Mouse (Mus musculus): ENCODE data around the gene Nfkbie.
A peak's percentile ranks its signal among the peaks of the same experiment; 100 is the strongest.

The Nfkbie gene

DNA sequence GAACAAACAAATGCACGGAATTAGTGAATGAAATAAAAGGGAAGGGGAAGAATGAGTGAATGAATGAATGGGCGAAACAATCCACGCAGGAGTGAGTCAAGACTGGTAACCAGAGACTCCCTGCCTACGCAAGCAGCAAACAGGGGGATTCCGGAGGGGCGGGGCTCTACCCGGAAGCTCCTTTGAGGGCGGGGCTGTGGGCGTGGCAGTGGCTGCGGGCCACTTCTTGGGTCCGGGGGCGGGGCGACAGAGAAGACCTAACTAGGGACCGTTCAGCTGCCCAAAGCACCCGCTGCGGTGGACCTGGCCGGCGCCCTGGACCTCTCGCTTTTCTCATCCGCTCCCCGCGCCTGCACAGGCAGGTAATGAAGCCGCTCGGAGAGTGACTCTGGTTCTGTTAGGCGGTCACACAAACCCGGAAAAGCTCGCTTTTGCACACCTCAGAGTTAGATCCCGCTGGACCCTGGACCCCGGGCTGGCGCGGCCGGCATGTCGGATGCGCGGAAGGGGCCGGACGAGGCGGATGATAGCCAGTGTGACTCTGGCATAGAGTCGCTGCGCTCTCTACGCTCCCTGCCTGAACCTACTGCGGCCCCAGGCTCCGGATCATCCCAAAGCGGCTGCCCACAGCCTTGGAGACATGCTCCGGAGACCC, at the start of gene Nfkbie:
TSS of gene Nfkbie (plus strand) at position 252 of the 655 bp plus-strand sequence.
- peak; percentile 97 to 98 for DNase-seq

DNA sequence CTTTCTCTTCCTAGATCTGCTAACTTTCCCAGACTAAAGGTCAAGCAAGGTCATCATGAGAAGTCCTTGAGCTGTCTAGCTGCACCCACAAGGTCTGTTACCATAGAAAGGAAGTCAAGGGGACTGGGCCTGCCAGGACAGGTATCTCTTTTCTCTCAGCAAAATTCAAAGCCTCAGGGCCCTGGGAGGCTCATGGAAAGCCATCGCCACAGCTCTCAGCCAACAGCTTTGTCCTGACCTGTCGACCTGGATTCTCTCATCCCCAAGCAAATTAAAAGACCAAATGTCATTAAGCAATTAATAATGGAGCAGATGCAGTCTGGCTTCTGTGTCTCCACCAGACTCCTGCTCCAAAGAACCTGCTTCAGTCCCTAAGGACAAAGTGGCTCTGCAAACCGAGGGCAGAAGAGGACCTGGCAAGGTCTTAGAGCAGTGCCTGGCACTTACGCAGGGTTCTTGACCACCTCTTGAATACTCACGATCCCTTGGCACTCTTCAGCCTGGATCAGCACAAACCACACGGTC, 49.5 kb upstream of the Nfkbie start:
- peak; percentile 26 to 36 for DNase-seq

DNA sequence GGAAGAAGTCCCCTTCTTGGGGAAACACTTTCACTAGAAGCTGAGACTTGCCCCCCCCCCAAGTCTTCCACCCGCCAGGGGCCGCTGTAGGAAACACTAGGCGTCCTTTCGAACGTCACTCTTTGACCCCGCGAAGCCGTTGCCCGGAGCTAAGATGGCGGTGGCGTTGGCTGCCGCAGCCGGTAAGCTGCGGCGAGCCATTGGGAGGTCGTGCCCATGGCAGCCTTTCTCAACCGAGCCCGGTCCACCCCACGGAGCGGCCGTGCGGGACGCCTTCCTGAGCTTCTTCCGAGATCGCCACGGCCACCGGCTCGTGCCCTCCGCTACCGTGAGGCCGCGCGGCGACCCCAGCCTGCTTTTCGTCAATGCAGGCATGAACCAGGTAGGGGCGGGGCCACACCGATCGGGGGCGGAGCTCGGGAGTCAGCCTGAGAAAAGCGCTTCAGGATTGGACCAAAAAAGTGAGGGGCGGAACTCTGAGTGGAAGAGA, 48.8 kb upstream of the Nfkbie start, which contains the start of gene Aars2:
TSS of gene Aars2 (plus strand) at position 142 of the 490 bp plus-strand sequence.
- peak; percentile 97 to 98 for DNase-seq

DNA sequence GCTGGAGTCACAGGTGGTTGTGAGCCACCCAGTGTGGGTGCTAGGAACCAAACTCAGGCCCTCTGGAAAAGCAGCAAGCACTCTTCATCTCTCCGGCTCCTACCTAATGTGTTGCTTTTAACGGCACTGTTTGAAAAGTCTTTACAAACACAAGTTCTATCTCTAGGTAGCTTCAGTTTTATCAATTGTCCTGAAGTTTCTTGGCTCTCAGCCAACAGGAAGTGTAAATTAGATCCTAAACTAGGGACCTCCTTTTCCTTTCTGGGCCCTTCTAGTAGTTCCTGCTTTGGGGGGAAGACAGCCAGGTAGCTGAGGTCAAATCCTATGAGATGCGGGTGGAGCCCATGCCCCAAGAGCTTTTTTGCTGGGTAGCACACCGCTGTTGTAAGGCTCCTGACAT, 44.6 kb upstream of the Nfkbie start:
- no peak for DNase-seq

DNA sequence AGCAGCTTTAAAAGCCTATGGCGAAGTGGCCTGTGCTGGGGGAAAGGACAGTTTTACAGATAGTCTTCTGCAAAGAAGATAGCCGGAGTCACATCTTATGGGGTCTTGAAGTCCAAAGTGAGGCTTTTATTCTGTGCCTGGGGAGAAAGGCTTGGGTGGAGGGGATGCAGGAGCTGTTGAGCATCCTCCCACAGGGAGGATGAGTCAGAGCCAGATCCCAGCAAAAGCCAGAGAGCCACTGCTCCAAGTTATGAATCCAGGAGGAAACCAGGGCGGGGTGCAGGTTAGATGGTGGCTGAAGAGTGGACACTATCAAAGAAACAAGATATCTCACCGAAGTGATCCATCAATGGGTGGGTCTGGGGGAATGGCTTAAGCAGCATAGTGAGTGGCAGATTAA, 43.7 kb upstream of the Nfkbie start:
- DNase-seq: no peak

DNA sequence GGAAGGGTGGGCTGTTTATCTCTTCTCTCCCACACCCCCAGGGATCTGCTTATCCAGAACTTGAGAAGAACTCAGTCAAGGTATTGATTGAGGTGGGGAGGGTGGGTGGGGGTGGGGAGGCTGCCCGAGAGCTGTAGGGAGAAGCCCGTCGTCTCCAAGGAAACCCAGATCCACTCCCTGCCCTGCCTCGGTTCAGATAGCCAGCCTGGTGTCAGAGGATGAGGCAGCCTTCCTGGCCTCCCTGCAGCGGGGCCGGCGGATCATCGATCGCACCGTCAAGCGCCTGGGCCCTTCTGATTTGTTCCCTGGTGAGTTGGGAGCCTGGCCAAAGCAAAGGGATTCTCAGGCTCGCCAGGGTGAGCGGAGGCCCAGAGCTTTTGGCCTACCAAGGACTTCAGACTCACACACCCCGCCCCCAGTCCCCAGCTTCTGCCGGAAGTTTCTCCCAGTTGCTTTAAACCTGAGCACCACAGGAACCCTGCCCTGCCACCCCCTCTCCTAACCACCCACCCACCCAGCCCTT, 40.2 kb upstream of the Nfkbie start:
- peak; percentile 29 to 44 for DNase-seq

DNA sequence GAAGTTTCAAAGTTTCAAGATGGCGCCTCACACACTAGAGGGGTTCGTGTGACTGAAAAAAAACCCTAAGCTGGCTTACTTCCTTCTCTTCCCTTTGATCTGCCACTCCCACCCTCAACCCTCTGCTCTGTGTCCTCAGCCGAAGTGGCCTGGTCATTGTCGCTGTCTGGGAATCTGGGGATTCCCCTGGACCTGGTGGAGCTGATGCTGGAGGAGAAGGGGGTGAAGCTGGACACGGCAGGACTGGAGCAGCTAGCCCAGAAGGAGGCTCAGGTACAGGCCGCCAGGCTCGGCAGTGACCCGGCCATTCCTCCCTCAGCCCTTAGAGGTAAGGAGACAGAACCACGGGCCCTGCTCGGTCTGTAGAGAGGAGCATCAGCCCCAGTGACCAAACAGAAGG, 39.7 kb upstream of the Nfkbie start:
- no peak for DNase-seq

DNA sequence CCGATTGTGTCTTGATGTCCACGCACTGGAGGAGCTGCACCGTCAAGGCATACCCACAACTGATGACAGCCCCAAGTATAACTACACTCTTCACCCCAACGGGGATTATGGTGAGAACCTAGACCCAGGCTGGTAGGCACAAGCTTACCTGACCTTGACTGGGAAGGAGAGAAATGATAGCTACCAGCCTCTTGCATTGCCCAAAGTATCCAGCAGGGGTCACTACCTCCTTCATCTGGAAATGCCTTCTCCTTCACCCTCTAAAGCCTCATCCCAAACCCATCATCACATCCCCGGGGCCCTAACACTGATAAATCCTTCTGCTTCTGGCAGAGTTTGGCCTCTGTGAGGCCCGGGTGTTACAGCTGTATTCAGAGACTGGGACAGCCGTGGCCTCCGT, 39.0 kb upstream of the Nfkbie start:
- peak; percentile 97 to 98 for DNase-seq

DNA sequence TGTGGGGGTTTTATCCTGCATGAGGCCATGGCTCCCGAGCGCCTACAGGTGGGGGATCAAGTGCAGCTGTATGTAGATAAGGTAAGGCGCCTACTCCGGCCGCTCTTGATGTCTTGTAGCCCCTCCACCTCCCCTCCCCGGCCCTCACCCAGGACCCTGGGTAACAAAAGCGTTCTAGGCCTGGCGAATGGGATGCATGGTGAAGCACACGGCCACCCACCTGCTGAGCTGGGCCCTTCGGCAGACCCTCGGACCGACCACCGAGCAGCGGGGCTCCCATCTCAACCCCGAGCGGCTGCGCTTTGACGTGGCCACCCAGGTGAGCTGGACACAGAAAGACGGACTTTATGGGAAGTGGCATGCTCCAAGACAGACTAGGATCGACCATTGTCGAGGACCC, 38.4 kb upstream of the Nfkbie start:
- DNase-seq: peak; percentile 38 to 49

DNA sequence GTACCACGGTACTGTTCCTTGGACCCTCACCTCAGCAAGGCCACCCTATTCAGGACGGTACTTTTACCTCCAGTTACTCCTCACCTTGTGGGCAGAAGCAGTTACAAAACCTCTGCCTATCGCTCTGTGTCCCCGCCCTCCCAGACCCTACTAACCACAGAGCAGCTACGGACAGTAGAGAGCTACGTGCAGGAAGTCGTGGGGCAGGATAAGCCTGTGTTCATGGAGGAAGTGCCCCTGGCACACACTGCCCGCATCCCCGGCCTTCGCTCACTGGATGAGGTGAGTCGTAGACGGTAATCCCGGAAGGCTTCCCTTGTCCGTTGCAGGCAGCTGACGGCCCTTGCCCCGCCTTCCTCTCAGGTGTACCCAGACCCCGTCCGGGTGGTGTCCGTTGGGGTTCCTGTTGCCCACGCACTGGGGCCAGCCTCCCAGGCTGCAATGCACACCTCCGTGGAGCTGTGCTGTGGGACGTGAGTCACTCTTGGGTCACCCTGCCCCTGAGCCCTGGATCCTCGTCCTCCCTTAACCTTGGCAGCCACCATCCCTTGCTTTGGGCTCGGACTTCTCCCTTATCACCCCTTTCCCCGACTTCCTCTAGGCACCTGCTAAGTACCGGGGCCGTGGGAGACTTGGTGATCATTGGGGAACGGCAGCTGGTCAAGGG, 37.8 kb upstream of the Nfkbie start:
- peak in 1 of 2 experiments; percentile 44 for DNase-seq

DNA sequence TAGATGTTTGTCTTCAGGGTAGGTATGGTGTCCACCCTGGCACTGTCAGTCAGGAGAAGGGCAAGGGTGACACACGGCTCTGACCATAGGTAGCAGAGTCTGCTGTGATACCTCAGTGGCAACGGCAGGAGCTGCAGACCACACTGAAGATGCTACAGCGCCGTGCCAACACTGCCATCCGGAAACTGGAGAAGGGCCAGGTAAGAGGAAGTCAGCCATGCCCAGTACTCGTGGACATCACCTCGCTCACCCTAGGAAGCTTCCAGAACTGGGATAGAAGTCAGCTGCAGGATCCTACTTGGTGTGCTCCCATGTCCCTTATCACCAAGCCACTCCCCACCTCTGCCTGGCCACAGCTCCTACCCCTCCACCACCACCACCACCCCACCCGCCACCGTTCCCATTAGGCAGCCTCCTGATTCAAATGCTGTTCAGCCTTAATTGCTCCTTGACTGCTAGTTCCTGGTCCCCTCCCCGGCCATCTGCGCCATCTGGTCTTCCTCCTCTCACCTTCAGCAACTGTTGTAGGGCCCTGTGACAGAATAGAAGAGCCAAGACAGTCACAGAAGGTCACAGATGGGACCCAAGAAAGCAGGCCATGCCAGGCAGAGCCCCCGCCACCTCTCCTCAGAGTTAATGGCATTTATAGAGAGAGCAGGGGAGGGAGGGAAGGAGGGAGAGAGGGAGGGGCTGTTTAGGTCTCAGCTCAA, 36.6 kb upstream of the Nfkbie start:
- DNase-seq: peak; percentile 89 to 91

DNA sequence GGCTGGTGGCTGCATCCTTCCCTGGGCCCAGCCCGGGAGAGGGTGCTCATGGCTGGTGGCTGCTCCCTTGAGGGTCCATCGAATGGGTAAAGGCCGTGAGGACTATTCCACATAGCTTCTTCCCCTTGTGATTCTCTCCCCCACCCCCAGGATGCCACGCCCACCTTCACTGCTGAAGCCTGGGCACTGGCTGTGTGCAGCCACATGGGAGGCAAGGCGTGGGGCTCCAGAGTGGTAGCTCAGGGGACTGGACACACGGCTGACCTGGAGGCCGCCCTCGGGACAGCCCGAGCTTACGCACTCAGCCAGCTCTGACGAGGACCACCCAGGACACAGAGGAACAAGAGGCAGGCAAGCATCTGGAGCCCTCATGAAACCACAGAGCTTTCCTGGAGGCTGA, 35.4 kb upstream of the Nfkbie start:
- DNase-seq: peak; percentile 41 to 45

DNA sequence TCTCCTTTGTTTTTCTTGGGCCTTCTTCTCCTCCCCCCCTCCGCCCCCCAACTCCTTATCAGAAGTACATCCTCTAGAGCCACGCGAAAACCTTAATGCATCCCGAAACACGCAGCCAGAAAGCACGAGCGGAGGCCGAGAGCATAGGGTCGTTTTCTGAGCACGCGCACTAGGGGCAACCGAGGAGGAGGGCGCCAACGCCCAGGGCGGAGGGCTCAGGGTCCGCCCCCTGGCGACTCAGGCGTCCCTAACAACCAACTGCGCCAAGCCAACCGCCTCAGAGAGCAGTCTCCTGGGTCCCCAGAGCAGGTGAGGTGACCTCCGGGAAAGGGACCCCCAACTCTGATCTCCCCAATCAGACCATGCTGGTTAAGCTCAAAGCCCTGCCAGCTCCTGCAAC, 32.2 kb upstream of the Nfkbie start, which contains the start of gene Tcte1:
TSS of gene Tcte1 (plus strand) at position 172 of the 400 bp plus-strand sequence.
- DNase-seq: peak; percentile 56 to 63

DNA sequence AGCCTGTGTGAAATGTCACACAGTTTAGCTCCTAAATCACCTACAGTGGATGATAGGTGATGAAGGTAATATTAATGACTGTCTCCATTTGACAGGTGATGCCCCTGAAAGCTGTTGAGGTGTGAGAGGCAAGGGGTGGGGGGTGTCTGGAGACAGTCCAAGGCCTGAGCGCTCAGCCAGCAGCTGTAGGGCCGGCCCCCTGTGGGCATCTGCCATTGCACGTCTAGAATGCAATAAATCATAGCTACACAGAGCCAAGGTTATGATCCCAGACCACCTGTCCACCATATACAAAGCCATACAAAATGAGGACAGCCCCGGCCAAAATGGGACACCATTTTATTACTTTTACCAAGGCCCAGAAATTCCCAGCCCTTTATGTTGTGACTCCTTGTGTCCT, 30.5 kb upstream of the Nfkbie start:
- DNase-seq: peak; percentile 72 to 79

DNA sequence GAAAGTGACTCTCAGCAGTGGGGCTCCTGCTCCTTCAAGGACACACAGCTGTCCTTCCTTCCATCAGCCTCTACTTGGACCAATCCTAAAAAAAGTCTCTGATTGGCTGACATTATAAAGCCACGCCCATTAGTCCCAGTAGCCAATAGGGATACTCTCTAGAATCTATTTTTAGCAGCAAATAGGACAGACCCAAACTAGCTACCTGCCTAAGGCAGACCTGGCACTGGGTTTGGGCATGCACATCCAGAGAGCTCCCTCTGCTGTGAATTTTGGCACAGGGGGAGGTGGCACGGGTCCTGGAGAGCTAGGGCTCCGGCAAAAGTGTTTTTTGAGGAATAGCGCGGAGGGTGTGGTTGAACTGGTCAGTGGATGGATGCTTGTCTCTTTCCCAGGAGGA, 28.9 kb upstream of the Nfkbie start:
- DNase-seq: peak; percentile 68 to 74

DNA sequence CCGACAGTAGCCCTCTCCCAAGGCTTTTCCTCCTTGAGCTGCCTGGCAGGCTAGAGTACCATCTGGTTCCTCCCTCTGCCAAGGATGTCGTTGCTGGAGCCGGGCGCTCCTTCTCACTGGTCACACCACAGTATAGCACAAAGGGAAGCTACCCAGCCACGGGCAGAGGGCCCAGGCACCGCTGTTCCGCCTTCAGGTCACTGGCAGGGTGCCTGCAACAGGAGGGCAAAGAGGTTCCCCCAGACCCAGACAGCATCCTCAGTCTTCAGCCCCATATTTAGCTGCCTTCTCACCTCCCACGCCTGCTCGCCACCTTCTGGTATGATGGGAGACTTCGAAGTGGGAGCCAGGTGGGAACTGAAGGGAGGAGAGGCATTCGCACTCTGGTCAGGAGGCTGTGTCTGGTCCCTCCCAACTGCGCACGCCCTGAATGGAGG, 25.1 kb upstream of the Nfkbie start:
- DNase-seq: peak; percentile 97 to 98

DNA sequence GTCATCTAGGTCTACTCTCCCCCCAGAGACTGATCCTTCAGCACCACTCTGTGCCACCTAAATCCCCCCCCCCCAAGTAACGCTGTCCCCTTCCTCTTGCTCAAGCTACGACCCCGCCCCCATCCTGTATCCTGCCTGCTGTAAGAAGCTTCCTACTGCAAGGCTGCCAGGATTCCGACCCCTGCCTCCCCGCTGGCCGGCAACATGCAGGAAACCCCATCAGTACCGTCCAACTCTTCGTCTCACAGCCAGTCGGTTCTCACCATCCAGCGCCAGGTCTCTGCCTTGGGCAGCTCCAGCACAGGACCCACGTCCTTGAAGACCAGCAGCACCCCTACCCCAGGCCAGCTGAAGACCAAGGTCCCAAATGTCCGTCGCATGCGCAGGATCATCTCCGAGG, 22.6 kb upstream of the Nfkbie start:
- DNase-seq: no peak

DNA sequence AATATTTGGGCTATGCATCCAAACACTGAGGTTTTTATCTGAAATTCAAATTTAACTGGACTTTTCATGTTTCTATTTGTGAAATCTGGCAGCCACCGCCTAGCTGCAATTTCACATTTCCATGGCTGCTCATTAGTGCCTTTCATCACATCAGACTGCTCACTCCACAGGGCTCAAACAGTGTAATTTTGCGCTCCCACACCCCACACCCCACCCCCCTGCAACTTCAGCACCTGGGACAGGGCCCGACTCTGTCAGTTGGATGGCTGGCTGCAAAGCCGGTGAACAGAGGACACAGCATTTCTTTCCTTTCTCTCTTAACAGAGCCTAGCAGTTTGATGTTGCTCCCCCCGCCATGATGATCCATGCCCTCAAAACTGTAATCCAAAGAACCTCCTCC, 19.2 kb upstream of the Nfkbie start:
- no peak for DNase-seq

DNA sequence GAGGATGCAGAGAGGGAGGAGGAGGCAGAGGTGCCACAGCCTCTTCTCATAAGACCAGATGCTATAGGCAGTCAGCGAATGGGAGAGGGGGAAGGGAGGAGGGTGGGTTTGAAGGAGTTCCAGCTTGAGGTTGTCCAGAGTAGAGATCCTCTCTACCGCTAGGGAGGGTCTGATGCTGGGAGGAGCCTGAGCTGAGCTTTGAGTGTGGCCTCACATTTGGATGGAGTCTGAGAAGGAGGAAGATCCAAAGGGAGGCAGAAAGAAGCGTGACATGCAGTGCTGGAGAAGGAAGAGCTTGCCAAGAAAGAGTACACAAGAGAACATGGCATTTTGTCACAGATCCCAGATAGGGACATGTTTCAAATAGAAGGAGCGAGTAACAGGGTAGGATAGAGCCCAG, 17.1 kb upstream of the Nfkbie start:
- no peak for DNase-seq

DNA sequence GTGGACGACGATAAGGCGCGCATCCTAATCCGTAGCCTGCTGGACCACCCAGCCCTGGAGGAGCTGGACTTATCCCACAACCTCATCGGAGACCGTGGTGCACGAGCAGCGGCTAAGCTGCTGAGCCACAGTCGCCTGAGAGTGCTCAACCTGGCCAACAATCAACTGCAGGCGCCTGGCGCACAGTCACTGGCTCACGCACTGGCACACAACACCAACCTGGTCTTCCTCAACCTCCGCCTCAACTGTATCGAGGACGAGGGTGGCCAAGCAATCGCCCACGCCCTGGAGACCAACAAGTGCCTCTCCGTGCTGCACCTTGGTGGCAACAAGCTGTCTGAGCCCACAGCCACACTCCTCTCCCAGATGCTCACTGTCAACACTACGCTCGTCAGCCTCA, 15.8 kb upstream of the Nfkbie start:
- peak in 1 of 2 experiments; percentile 56 for DNase-seq

DNA sequence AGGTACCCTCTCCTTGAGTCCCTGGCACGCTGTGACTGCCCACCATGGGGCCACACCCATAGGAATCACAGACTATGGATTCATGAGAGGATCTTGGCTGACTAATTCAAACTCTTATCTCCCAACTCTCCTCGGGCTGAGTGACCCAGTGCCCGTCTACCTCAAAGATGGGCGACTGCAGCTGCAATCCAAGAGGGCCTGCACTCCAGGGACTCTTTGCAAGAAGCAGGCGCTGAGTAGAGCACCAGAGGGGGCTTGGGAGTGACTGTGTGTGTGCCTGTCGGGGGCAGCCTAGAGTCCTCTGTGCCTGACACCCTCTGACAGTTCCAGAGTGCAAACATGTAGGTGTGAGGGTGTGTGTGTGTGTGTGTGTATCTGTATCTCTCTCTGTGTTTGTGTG, 13.4 kb upstream of the Nfkbie start:
- DNase-seq: peak in 1 of 2 experiments; percentile 52

DNA sequence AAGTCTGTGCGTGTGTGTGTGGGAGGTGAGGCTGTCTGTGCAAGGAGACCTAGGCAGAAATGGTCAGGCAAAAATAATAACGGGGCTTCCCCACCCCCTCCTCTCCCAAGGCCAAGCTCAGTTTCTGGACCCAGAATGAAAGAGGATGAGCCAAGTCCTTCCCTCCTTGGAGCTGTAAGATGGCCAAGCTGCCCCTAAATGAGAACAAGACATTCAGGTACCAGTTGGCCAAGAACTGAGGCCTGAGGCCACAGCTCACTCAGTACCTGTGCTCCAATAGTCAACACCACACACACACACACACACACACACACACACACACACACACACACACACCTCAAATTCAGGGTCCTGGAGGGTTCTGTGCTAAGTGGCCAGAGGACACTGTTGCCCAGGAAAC, 12.8 kb upstream of the Nfkbie start:
- DNase-seq: peak; percentile 83 to 89

DNA sequence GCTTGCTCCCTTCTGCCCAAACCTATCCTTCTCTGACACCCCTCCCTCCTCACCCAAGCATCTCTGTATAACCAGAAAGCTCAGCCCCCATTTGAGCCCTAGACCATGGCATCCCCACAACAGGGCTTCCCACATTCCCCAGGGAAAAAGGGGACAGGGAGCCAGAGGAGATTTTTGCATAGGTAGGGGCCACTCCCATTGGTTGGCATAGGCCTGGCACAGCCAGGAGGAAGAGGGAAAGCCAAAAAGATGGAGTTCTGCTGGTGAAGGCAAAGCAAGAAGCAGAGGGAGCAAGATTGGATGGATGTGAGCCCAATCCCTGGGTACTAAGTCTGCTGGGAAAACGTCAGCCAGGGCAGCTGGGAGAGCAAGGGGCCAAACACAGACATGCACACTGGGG, 12.4 kb upstream of the Nfkbie start:
- DNase-seq: no peak

Data from cerebellum, postnatal 14 days (tissue).